Mouse (Mus musculus): ENCODE measurements at regions not wholly inside any gene's neighbourhood (a gene's known extent, or its start where the extent isn't known, plus 50 kb on each side); places are given as distances from the start of the nearest gene placed in this dataset.

DNA sequence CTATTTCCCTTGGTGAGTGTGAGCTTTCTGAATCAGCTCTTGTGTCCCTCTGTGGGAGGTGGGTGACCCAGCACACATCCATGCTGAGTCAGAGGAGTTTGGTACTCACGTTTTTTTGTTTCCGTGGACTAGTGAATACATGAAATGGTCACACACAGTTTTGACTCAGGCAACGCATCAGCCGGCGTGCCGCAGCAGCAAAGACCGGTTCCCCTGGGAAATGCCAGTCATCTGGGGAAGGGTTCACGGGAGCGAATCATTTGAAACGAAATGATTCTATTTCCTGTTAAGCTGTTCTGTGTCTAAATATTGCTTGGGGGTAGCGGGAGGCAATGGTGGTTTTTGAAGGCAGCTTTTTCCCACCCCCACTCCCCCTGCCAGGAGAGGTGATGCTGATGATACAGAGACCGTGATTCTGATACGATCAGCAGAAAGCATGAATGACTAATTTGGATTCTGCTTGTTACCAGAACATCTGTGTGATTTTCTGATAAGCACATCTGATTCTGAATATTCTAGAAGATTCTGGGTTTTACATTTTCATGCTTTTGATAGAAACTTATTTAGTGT, 223.5 kb downstream of the Klf5 start:
- DNase-seq = no peak

DNA sequence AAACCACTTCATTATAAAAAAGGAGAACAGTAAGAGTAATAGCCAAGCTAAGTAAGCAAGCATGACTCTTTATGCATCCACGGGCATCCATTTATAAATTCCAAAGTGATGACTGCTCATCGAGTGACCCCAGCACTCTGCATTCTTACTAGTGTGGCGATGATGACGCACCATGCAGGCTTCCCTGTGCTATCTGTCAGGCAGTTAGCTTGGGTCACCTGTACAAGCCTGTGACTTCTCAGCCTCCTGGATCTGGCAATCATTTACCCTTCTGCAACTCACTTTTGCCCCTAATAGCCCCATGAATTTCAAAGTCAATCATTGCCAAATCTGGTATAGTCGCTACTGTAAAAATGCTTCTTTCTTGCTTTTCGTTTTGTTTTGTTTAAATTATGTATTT, 237.3 kb downstream of the Klf5 start:
- DNase-seq = no peak

DNA sequence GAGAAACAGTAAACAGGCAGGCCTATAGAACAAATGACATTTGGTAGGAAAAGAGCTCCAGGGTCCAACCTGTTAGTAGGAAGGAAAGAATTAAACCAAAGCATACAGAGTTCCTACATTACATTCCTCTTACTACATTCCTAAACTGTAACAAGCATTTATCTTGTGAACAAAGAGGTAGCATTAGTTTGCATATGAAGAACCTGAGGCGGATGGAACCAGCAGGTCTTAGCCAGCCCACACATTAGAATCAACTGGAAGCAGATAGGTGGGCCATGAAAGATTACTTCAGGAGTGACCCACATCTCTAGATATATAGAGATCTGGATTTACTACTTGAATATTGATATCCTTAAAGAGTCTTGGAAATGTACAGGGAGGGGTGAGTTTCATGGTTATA, 238.8 kb downstream of the Klf5 start:
- DNase-seq = no peak

DNA sequence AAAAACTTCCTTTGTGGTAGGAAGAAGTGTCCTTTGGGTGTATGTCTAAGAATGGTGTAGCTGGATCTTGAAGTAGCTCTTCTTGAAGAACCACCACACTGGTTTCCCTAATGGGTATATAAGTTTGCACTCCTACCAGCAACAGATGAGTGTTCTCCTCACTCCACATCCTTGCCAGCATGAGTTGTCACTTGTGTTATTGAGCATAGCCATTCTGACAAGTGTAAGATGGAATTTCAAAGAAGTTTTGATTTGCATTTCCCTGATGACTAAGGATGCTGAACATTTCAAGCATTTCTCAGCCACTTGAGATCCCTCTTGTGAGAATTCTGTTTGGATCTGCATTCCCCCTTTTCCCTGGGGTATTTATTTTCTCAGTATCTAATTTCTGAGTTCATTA, 243.2 kb downstream of the Klf5 start:
- DNase-seq = no peak

DNA sequence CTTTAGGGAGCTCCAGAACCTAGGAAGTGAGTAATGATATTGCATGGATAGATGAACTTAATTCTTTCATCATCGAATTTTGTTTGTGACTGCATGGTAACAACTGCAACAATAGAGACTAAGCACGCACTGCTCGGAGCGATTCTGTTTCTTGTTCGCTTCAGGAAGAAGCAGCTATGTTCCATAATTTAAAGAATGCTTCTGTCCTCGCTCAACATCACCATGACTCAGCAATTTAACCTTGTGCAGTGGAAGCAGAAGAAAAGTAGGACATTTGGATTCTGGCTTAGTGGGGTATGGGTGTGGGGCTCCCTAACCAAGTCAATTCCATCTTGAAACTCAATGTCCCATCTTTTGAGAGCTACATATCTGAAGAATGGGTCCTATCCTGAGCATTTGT, 249.4 kb downstream of the Klf5 start:
- no peak for DNase-seq

DNA sequence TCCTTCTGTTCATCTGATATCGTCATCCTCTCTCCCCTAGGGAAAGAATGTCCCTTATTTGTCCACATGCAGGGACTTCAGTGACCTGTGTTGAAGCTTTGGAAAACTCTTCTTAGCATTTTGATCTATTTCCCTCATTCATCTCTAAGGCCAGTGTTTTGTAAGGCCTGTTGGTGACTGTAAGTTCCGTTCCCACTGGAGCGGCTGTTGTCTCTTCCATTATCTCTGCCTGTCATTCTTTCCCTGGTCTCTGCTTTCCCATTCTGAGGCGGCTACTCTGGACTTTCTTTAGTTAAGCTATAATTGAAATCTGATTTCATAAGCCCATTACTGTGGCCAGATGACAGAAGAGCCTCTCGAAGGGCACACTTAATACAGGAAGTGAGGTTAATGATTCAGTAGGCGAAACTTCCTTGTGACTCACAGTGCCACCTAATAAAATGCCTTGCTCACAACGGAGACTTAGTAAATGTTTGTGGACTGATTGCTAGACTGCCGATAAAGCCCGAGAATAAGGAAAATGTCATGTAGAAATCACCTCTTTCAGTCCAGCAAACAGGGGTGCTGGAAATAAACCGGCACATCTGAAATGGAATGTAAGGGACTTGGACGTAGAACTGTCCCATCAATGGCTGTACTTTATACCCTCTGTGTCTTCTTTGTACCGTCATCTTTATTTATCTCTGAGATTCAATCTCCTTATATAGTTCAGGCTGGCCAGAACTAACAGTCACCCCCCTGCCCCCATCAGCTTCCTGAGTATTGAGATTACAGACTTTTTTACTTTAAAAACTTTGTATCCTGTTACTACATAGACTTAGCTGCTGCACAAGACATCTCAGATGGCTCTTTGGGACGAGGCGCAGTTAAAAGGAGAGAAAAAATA, 250.1 kb downstream of the Klf5 start:
- DNase-seq = no peak

DNA sequence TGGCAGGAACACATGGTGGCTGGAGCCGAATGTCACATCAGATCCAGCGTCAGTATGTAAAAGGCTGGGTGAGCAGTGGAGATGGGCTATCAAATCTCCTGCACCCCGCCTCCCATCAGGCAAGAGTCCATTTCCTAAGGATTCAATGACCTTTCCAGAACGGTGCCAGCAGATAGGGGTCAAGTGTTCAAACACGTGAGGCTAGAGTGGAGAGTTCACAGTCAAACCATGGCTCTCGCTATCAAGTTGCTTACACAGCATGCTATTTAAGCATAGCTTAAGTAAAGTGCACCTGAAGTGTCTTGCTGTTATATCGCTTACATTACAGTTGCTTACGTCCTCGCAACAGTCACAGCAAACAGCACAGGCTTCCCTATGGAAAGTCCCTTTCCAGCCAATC, 265.5 kb downstream of the Klf5 start:
- DNase-seq = no peak

DNA sequence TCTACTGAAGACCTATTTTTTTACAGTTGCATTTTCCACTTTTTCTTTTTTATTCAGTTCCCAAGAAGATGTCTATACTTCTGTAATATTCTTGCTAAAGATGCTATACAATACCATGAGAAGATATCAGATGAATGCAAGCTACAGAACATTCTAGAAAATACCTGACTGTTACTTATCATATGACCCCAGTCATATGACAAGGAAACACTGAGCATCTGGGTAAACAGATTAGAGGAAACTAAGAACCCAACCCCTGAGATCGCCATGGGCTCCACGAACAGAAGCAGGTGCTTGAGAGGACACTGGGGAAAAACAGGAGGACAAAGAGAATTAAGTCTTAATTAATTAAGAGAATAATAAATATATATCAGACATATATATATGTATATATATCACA, 275.7 kb downstream of the Klf5 start:
- DNase-seq = no peak

DNA sequence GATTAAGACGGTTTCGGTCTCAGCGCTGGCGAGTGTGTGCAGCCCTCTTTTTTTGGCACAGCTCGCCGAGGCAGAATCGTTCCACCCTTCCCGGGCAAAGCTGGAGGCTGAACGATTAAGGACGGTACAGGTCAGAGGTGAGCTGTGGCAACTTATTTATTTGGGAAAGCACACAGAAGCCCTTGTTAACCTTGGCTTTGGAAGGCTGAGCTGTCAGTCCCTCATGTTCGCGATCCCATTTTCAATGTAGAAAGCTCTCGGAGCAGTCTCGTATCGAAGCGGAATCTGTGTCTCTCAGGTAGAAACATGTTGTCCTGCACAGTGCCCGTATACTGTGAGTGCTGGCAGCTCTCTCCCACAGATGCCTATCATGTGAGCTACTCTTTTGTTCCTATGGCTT, 280.2 kb downstream of the Klf5 start:
- DNase-seq = peak; percentile 3

DNA sequence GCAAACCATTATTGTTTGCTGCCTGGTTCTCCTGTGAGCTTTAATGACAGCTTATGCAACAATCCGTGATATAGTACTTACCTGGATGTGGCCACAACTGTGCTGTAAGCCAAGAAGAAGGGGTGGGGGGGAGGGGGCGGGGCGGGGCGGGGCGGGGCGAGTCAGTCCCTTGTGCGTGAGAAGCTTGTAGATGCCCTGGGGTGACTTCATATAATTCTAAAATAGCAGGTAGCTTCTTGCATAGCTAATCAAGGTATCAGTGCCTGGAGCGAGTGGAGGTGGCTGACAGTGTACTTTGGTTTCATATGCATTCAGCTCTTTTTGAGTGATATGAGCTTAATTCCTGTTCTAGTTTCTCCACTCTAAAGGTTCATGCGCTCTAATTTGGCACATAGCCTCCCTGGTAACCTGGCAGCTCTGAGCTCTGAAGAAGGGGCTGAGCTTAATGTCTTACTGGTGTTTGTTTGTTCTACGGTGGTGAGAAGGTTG, 280.8 kb downstream of the Klf5 start:
- no peak for DNase-seq

DNA sequence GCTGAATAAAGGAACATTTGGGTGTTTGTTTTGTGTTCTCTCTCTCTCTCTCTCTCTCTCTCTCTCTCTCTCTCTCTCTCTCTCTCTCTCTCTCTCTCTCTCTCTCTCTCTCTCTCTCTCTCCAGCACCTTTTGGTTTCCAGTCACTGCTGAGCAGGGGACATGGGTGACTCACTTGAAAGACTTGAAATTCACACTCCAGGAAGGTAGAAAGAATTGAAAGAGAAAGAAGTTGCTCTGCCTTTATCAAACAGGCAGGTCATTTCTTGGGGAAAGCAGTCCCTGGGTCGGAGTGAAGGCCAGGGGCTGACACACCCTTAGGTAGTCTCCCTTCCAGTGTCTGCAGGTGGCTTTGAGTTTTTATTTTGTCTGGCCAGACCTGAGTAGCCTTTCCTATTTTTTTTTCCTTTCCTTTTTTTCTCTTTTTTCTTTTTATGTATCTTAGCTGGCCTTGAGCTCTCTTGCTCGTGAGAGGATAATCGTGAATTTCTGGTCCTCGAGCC, 281.3 kb downstream of the Klf5 start:
- DNase-seq = no peak

DNA sequence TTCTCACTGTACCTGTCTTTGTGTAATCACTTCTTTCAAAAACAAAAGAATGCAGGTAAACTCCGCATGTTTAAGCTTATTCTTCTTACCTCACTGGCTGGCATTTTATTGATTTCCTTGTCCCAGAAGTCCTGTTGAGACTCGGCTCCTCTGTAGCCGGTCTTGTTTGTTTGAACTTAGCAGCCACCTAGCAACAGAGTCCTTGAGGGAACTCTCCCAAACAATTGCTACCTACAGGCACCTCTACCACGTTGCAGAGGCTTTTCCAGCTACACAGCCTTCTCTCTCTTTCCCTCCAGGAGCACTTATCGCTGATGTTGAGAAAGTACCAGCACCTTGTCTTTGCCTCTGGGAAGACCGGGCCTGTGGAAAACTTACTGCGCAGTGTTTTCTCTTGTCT, 285.7 kb downstream of the Klf5 start:
- DNase-seq = no peak

DNA sequence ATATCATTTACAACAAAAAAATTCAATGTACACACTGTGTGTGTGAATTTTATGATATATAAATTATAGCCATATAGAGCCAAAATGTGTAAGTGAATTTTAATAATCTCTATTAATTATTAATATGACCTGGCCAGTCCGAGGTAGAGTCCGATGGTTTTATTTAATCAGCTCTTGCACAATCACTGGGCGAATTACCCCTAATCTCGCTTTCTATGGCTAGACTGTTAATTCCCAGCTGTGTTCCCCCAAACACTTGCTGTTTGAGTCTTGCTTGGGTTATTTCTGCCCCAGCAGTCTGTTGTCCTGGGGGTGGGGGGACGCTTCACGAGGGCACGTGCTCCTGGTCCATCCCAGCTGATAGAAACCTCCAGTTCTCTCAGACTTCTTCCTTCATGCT, 287.5 kb downstream of the Klf5 start:
- no peak for DNase-seq

DNA sequence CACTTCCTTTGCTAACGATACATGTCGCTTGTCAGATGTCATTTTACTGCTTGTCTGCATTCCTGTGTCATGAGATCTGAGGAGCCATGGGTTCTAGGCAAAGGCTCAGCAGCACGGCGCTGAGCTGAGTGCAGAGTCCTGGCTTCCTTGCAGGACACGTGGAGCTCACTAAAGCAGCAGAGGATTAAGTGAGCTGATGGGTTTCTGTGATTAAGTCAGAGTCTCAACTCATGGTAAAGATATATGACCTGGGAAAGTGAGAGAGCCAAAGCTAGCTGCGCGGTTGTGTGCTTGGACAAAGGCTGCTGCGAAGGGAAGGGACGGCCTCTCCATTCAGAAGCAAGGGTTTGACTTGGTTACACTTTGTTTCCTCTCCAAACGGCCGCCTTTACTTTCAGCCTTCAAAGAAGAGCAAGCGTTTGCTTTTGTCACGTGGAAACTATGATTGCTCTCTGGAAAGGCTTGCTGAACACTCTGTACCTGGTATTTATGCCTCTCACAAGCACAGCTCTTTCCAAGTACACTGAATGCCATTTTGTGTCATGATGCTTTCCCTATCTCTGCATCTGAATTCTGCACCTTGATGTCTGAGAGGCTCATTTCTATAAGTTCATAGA, 292.5 kb downstream of the Klf5 start:
- no peak for DNase-seq

DNA sequence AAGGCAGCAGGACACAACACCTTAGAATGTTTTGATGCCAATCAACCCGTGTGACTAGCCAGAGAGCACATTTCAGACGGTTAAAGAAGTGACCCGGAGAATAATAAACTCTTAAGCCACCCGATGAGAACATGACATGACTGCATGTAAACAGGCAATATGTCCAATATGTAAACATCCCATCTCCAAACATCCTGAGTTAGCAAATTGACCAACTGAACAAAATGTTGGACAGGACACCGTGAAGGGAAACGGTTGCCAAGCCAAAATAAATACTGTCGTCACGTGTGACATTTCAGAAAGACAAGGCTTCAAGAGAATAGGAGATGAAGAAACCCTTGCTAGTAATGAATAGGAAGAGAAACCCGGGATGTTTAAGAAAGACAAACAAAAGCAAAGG, 294.4 kb downstream of the Klf5 start:
- DNase-seq = no peak

DNA sequence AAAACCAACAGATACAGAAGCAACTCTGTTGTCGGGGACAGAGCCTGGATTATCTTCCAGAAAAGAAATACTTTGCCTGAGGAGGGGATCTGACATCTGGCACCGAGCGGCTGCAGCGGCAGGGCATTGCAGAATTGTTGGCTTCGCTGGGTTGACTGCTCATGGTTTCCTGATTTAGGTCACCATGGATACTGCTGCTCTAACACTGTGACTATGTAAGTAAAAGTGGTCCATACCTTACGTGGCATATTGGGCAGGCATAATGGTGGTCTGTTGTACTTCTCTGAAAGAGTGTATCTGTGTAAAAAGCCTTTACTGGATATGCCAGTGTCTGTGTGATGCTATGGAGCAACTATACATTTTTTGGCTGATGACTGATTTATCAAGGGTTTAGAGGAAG, 295.4 kb downstream of the Klf5 start:
- no peak for DNase-seq

DNA sequence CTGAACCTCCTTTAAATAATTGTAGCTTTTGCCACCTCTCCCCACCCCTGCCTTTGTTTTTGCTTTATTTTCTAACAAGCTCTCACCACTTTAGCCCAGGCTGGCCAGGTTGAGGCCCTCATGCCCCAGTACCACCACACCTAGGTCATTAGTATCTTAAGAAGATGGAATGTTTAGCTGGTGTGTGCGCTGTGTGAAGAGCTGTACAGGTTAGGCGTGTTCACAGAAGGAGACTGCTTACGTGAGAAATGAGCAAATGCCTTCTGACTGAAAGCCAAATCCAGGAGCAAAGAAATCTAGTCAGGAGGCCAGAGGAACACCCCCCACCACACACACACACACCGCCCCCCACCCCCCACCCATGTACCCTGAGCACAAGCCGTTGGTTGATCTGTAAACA, 303.4 kb downstream of the Klf5 start:
- DNase-seq = no peak

DNA sequence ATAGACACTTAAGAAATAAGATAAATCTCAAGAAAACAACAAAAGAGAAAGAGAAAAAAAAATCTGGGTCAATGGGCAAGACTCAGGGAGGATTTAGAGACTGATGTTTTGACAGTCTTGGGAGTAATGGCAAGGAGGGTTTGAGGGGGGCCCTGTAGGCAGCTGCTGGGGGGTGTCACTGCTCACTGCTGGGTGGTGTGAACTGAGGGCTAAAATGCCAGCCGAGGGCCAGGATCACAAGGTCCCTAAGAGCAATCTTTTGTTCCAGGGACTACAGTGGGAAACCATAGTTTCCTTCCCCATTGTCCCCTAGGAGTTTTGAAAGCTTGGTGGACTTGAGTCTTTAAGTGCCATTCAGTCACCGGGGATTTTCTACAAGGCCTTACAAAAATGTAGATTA, 304.8 kb downstream of the Klf5 start:
- DNase-seq = no peak

DNA sequence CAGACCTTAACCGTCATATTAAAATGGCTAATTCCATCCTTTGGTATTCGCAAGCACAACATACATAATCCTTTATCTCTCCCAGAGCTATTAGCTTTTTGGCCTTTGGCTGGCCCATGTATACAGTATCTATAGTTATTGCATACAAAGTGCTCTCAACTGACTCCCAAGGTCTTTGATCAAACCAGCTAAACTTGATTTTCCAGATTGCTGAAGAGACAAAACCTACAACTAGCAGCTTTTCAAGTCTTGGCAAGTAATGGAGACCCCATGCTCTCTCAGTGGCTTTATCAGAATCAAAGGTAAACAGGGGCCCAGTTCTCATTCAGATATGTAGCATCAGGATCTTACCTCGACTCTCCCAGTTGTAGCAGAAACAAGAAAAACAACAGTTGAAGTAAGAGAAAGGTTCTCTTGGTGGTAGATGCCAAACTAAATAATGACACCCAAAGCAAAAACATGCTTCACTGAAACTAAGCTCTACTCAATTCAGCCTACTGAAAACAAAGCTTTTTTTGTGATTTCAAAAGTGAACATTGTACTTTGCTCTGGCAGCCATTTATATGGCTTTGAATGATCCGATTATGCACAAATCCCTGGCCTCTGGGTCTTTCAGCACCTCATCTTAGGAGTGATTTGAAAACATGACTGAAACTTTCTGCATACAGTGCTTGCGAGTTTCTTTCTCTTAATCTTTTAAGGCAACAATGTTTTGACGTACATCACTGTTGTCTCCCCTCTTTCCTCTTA, 307.0 kb downstream of the Klf5 start:
- no peak for DNase-seq

DNA sequence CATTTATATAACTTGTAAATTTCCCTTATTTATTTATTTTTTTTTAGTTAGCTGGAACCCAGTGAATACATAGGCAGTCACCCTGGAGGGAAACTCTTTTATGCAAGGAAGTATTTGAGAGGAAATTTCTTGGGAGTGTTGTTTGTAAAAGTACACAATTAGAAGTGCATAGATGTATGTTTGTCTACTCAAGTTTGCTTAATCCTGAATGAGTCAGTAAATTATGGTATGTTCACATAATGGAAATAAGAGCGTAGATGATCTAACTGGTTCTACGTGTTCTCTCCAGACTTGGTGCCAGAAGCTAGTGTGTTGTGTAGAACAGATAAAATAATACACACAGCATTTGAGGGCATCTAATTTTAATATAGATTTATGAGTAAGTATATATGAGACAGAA, 310.5 kb downstream of the Klf5 start:
- DNase-seq = no peak

DNA sequence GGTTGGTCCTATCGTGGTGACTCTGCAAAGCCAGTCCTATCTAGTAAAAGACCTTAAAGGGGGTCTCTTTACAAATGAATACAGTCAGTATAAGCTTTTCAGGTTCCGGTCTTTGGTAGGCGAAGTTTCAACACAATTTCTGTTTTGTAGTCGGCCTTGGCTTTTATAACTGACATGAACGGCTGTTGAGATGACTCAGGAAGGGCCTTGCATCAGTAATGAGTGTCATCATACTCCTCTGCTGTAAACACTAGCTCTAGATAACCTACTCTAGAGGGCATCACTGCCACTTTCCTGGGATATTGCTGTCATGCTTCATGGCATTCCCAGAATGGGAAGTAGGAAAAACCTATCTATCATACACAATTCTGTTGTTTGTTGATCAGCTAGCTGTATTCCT, 312.9 kb downstream of the Klf5 start:
- DNase-seq = peak; percentile 59

DNA sequence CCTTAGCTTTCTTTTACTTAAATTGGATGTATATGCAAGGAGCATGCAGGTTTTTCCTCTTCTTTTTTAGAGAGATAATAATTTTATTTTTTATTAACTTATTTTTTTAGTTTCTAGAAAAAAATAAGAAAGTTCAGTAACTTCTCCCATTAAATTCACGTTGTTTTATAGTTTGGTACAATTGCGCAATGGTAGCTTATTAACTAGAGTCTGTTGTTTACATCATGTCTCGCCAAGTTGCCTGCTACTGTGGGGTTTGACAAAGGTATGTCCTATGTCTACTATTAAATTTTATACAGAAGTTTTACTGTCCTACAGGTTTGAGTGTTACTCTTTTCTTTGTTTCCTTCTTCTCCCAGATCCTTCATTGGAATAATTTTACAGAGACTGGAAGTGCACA, 313.6 kb downstream of the Klf5 start:
- no peak for DNase-seq

DNA sequence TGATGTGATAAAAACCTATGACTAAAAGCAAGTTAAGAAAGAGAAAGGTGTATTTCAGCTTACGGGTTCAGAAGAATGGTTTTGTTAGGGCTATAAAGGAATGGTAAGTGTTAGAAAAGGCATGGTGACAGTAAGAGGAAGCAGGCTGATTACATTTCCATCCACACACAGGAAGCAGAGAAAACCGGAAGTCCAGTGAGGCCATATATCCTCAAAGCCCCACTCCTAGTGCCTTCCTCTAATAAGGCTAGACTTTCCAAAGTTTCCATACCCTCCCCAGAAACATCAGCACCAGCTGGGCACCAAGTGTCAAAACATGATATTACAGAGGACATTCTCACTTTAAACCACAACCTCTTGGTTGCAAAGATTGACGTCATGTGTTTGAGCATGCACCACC, 316.3 kb downstream of the Klf5 start:
- DNase-seq = no peak
